Mouse (Mus musculus) gastrocnemius, postnatal 14 days (tissue): ENCODE data around the gene Lsm5. TPM values are rescaled to one million over a fixed set of nuclear protein-coding genes. Genes with fewer than 3 reads are reported as not detected.
A peak's percentile ranks its signal among the peaks of the same experiment; 100 is the strongest.

Experiments used
- DNase-seq: peaks from one replicate; pipeline ENCODE4 v3.0.0; 2021; ENCODE audit warnings: mixed read lengths
- intact Hi-C: fragments of 180-260 bp; cut with DNase I; formaldehyde crosslinking; loops from one replicate; pipeline ENCODE4 v1.15.1; 2025; ENCODE audit warnings: low total_unique reads
- long read RNA-seq, 2 experiments: library from polyadenylated mRNA; stranded (forward); transcript quantifications; one replicate each; pipeline ENCODE4 v2.0.0; 2021
- total RNA-seq, 2 experiments: library from RNA; stranded (reverse); gene quantifications; 2 replicates each; pipeline ENCODE4 v1.2.3; 2021

Gene Lsm5
- total RNA-seq, result 10 to 100 TPM; 15.9 to 17.0 TPM
- long read RNA-seq, experiment 1, transcript Lsm5-201 (5 exons, 494 nt), result major isoform, 5 of 5 reads
- long read RNA-seq, experiment 1, partial matches to known transcripts, result 0 of 5 reads
- long read RNA-seq, experiment 1, other reads (novel, unspliced or antisense), result 0 of 5 reads
- long read RNA-seq, experiment 2, transcript Lsm5-201 (5 exons, 494 nt), result major isoform, 16 of 16 reads
- long read RNA-seq, experiment 2, partial matches to known transcripts, result 0 of 16 reads
- long read RNA-seq, experiment 2, other reads (novel, unspliced or antisense), result 0 of 16 reads

DNA sequence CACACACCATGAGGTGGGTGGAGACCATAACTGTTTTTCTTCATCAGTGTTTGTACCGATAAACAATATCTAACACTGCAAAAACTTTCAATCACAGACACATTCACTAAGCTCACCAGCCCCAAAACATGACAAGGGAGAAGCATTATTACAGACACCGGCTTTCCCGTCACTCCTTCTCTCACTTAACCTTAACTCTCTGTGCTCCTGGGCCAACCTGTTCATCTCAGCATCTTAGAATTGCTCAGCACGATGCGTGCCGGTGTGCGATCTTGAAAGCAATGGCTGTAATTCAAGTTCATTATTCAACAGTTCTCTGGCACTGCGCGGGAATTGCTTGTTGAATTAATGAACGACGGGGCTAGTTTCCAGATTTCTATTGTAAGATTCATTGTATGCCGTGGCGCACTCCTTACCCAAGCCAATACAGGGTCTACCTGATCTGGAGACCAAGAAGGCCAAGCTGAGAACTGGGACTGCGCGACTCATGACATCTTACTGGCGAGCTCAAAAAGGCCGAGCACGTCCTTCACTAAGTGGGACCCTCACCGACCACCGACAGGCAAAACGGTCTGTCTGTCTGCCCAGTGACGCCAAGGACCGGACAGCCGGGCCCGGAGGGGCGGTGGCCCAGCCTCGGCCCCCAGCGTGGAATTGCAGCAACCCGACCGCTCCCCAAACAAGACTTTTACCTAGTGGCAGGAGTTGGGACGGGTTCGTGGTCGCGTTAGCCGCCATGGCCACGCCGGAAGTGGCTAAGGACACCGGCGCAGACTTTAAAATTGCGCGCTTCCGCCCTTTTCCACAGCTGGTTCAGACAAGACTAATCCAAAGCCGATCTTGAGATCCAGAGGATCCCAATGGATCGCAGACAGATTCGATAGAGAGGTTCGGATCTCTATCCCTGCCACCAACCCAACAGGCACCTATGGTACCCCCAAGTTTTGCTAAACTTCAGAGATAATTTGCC, at the start of gene Lsm5:
Gene Lsm5 (minus strand): TSS at position 780 of the 970 bp plus-strand sequence.
- intact Hi-C loops, result no loop called here

DNA sequence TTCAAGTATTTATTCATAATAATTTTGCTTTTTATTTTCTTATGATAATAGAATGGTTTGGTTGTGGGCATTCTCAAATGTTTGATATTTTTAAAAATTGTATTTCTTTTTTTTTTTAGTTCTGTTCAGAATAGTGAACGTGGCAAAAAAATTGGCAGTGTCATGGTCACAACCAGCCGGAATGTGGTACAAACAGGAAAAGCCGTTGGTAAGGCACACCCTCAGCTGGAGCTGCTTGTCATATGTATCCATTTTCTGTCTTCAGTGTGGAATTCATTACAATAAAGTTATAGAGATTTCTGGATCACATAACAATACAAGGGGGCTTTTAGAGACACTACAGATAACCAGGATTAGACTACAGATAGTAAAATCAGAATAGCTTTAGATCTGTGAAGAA, 49.2 kb upstream of the Lsm5 start:
- DNase-seq, result no peak
- intact Hi-C loops, result no loop called here

More for the DNA sequence above, at the start of gene Lsm5:
- peak; percentile 75 for DNase-seq

DNA sequence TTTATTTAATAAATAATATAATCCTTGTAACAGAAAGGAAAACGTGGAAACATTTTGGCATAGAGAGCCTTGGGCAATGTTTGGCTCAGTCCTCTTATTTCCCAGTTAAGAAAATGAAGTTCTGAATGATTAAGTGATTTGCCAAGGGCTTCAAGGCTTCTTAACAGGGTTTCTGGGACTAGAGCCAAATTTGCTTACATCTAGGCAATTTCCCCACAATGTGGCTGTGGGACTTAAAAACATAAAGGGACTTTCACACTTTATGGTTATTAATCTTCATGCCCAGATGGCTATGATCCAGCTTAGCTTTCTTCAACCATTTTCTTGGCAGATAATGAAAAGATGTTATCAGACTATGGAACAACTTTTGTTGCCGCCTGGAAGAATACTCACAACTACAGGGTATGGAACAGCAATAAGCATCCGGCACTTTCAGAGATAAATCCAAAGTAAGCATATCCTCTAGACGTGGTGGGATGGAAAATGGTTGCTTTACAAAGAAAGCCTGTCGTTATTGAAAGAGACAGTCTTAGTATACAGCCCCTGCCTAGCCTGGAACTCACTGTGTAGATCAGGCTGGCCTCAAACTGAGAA, 41.5 kb upstream of the Lsm5 start:
- intact Hi-C loops, result no loop called here
- no peak for DNase-seq

DNA sequence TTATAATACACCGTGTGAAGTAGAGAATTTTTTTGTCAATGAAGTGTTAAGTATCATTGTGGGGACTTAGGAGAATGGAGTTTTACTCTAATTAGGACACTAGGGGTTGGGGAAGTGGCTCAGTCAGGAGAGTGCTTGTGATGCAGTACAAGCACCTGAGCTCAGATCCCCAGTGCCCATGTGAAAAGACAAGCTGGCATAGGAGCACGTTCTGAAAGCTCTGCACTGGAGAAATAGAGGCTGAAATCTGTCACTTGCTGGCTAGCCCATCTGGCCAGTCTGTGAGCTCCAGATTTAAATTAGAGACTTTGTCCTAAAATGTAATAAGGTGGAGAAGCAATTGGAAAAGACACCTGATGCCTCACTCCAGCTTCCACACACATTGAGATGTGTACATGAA, 28.0 kb upstream of the Lsm5 start:
- DNase-seq, result no peak
- intact Hi-C loops, result no loop called here

DNA sequence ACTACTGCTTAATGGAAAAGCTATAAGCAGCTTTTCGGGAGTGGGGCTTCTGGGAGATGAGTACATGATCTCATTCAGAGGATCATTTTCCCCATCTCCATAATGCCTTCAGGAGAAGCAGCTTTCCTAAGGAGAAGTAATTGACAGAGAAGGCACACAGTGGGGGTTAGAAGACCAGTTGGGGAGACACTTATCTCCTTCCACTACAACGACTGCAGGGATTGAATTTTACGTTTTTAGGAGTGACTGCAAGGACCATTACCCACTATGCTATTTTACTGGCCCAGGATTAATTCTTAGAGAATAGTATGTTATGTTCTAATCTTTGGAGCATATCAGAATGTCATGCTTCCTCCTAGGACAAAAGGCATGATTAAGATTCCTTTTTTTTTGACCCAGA, 16.4 kb upstream of the Lsm5 start:
- intact Hi-C loops, result no loop called here
- no peak for DNase-seq

DNA sequence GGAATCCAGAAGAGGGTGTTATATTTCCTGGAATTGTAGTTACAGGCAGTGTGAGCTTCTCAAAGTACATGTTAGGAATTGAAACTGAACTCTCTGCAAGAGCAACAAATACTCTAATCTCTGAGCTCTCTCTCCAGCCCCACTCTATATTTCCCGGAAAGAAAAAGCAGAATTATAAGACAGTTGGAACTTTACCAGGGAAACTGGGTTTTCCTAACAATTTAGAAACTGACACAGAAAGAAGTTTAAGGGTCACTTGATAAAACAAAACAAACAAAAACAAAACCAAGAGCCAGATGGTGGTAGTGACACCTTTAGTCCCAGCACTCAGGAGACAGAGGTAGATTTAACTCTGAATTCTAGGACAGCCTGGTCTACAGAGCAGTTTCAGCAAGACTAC, 14.6 kb upstream of the Lsm5 start:
- intact Hi-C loops, result no loop called here
- DNase-seq, result no peak

DNA sequence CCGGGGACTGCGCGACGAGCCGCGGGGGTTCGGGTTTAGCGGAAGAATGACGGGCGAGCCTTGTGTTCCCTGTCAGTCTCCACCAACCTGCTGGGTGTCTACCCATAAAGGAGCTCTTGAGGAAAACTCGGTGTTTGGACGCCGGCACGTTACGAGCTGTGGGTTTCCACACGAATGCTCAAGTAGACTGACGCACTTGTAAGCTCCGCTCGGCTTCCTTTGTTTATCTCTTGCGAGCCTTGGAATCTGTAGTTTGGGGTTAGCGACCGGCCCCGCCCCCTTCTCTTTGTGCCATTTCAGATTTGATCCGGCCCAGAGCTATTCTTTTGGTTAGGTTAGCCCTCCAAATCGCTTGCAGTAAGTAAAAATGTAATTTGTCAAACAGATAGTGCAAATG, 10.8 kb upstream of the Lsm5 start:
- no peak for DNase-seq
- intact Hi-C loops, result no loop called here

DNA sequence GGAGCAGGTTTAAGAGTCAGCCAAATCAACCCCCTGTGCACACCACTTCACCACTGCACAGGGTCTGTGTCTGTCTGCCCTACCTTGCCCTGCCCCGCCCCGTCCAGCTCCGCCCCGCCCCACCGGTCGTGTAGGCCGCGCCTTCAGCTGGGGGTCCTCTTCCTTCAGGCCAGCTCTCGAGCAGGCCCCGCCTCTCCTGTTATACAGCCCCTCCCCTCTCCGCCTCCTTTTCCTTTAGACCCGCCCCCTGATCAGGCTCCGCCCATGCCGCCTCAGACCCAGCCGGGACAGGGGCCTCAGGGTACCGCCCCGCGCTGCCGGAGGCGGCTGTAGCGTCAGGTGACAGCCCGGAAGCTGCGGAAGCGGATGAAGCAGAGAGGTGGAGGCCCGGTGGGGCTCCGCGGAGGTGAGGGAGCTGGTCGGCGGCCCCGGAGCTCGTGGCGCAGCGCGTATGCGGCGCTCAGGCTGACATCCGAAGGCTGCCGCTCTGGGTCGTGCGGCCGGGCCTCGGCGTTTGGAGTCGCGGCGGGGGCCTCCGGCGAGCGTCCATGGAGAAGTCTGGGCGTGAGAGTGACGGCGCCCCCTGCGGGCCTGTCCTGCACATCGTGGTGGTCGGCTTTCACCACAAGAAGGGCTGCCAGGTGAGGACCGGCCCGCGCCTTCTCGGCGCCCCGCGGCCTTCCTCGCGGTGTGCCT, 10.2 kb upstream of the Lsm5 start, which contains the start of gene Avl9:
Gene Avl9 (plus strand): TSS at position 326 of the 696 bp plus-strand sequence.
- intact Hi-C loops, result no loop called here
- peak; percentile 97 for DNase-seq

DNA sequence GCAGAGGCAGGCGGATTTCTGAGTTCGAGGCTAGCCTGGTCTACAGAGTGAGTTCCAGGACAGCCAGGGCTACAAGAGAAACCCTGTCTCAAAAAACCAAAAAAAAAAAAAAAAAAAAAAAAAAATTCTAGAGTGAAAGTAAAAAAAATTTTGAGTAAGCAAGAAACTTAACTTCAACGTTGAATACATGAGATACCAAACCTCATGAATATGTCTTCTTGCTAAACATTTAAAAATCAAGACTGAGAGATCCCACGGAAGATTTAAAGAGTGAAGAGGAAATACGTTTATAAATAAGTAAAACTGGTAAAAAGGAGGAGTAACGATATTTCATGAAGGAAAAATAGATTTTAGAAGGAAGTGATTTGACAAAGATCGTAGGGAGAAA, 9.7 kb upstream of the Lsm5 start:
- intact Hi-C loops, result no loop called here
- DNase-seq, result no peak

DNA sequence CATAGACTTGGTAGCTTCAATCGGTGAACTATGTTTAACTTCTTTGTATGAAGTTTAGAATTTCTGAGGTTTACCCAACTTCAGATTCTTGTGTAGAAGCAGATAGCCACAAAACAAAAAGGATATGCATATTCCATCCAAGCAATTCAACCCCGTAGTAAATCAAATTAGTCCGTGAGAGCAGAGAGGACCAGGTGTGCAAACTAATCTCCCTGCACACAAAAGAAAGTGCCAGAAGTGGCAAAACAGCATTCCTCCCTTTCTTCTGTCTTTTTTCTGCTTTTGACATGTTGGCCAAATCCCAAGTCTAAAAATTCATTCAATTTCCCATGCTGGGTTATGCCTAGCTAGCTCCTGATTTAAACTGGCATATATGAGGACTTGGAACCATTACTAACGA, 12.1 kb downstream of the Lsm5 start:
- intact Hi-C loops, result loop anchor here (10.0 kb wide), 1 partner anchor 208 kb away; no protein-coding TSS in a partner anchor
- DNase-seq, result no peak

DNA sequence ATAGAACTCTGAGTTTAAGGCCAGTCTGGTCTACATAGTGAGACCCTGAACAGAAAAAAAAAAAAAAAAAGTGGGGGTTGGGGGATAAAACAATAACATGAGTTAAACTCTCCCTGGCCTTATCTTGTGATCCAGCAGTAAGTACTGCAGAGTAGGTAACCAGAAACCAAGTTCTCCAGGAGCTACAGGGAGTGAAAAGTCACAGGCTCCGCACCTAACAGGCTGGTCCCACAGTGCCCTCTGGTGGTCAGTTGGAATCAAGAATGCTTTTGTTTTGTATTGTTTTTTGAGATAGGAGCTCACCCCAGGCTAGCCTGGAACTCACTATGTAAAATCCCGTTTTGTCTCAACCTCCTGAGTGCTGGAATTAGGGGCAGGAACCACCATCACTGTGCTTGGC, 13.3 kb downstream of the Lsm5 start:
- DNase-seq, result peak; percentile 63
- intact Hi-C loops, result loop anchor here (10.0 kb wide), 1 partner anchor 206 kb away; no protein-coding TSS in a partner anchor

DNA sequence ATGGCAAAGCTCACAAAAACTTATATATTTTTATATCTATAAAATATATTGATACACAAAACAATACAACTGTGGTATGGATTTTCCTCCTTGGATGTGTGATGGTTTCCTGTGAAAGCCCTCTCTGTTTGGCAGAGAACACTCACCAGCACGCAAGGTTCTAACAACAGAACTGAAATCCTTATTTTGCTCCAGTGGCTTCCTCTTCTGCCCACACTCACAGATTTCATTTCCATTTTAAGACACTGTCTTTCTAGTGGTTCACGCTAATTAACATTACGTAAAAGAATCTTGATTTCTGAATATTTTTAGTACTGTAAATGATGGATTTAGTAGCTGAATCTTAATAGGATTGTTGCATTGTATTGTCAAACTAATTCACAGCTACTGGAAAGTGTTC, 16.3 kb downstream of the Lsm5 start:
- intact Hi-C loops, result no loop called here
- no peak for DNase-seq

DNA sequence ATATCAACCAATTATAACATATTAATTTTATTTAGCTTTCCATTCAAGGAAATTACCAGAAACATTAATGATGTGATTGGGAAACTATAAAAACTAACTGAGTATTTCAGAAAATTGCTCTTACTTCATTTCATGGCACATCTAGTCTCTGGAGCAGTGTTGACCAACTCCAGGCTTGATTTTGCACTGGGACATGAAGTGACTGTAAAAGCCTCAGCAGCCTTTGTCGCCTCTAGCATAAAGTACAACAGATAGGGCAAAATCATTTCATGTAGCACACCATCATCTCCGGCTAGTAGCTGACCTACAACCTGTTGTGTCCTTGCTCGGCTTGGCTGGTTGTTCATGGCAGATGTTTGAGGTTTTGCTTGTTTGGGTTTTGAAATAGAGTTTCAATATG, 40.1 kb downstream of the Lsm5 start:
- intact Hi-C loops, result no loop called here
- DNase-seq, result no peak

DNA sequence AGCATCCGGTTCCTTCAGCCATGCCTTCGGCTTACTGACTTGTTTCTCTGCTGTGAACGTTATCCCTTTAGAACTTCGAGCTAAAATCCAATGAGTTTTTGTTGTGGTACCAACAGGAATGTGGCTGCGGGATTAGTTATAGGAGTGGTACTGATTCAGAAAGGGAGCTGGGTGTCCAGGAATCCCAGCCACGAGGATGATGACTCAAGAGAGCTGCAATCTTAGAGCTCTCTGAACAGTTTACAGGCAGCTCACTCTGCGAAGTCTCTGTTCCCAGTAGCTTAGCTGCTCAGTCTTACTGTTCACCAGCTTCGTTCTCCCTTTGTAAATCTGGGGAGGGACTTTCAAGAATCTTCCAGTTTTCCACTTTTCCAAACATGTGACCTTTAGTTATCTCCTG, 49.1 kb downstream of the Lsm5 start:
- no peak for DNase-seq
- intact Hi-C loops, result no loop called here

DNA sequence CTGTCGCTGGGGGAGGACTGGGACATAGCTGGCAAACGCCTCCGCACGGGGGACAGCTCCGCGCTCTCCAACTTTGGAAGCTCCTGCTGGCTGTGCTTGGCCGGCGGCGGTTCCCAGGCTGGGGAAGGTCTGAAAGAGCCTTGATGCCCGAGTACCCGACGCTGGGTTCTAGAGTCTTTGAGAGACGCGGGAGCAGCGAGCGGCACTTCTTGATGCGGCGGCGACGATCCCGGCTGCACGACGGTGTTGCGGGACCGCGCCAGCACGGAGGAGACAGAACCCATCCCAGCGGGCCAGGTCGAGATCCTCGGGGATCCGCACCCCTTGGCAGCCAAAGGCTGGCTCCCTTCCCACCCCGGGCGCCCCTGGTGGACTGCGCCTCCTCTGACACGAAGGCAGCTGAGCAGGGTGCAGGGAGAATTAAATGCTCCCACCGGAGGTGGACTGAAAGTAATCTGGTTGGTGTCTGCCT, 52.4 kb downstream of the Lsm5 start:
- intact Hi-C loops, result no loop called here
- DNase-seq, result peak; percentile 16

Other genes starting within 250 kb of the Lsm5 start
- 1 to 10 TPM in 1 of 2 experiments, under 1 TPM in 1; 0.91 to 1.0 TPM for gene Pde1c, start 135.6 kb downstream of the Lsm5 start, total RNA-seq
- 1 to 10 TPM; 3.8 to 4.9 TPM for gene Avl9, start 10.2 kb upstream of the Lsm5 start, total RNA-seq
- gene Kbtbd2, start 93.1 kb upstream of the Lsm5 start, total RNA-seq, result 10 to 100 TPM; 19.0 to 20.1 TPM
- 10 to 100 TPM; 78.4 to 90.1 TPM for gene Fkbp9, start 127.3 kb upstream of the Lsm5 start, total RNA-seq
- 10 to 100 TPM; 53.9 to 58.8 TPM for gene Nt5c3, start 219.2 kb upstream of the Lsm5 start, total RNA-seq
- under 1 TPM; 0.10 to 0.18 TPM for gene Vmn1r4, start 219.3 kb upstream of the Lsm5 start, total RNA-seq